ENCODE assay signal across 10 mouse cellular contexts in the genomic region with DNA sequence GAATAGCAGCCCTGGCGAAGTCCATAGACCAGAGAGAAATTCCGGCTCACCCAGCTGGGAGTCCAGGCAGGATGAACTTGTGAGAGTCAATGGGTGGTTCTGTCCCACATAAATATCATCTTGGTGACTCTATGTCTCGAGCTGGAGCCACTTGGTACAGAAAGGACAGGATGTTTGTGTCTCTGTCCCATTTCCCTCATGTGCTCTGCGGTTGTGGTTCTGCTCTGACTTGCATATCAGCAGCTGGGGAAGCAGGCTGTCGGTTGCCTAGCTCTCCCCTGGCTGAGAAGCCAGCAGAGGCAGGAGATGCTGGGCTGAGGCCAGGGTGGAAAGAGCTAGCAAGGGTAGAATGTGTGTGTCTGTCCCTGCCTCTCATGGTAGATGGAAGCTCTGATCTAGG. TPM values are rescaled to one million over a fixed set of nuclear protein-coding genes. Genes with fewer than 3 reads are reported as not detected.
DNase-seq lines count a peak whose midpoint lies in the region; ATAC-seq lines count a peak whose summit lies in the region.
"Had no signal": no experiment of that assay in that cellular context is flagged by ENCODE, and none has a peak within 500 bp of the region (broad histone marks: within the 10 kb centered on the region; RNA-seq: fewer than 3 reads in every experiment).

A gene (minus strand): TSS at position 156 of the 400 bp plus-strand sequence.

- WGBS in midbrain, embryonic 11.5 days: 78% methylated on average over 5 of the region's 5 CpGs

- DNase-seq in 416B (ENCODE audit: low read depth): peak; percentile 94
- peak; percentile 72 to 74 for DNase-seq in B cell, adult 2 months
- DNase-seq in heart, postnatal 4 days: peak; percentile 17
- DNase-seq in urinary bladder, postnatal 36 days (ENCODE audit: low spot score in 2 of 2): no peak
- no peak for DNase-seq in adrenal gland, postnatal 10 days
- DNase-seq in midbrain, embryonic 11.5 days (ENCODE audit: low spot score, missing footprints): no peak

- H3K4me1 ChIP-seq in midbrain, embryonic 11.5 days (ENCODE audit: control insufficient read depth, insufficient read depth, low read length): peaks cover 22% of the 10 kb centered on the region

- no peak within 1 kb of the TSS for H3K4me3 ChIP-seq in midbrain, embryonic 11.5 days (ENCODE audit: low read depth, low read length)
- H3K4me3 ChIP-seq: lung, embryonic 15.5 days had no signal

- H3K27ac ChIP-seq in midbrain, embryonic 11.5 days (ENCODE audit: low read depth, low read length): no peak within 1 kb of the TSS
- H3K27ac ChIP-seq: lung, embryonic 15.5 days had no signal

- no peaks in the 10 kb centered on the region for H3K9me3 ChIP-seq in midbrain, embryonic 11.5 days (ENCODE audit: control insufficient read depth, low read length)
- H3K9me3 ChIP-seq: lung, embryonic 15.5 days had no signal

- peaks cover 14% of the 10 kb centered on the region for H3K27me3 ChIP-seq in midbrain, embryonic 11.5 days (ENCODE audit: control insufficient read depth, insufficient read depth, low read length)

- no peak within 1 kb of the TSS for H3K9ac ChIP-seq in midbrain, embryonic 11.5 days (ENCODE audit: low read length)
- H3K9ac ChIP-seq: lung, embryonic 15.5 days had no signal

- peak; percentile 65 for ATAC-seq in megakaryocyte progenitor cell, adult 5-6 weeks (replicated peaks; ENCODE audit: poor library complexity)
- ATAC-seq in midbrain, embryonic 11.5 days (ENCODE audit: low FRiP score): no peak

- no peaks in the 10 kb centered on the region for H3K36me3 ChIP-seq in midbrain, embryonic 11.5 days (ENCODE audit: control insufficient read depth, insufficient read depth, low read length)
- H3K36me3 ChIP-seq: lung, embryonic 15.5 days had no signal

- H3K4me2 ChIP-seq in midbrain, embryonic 11.5 days: no peak within 1 kb of the TSS
- H3K4me2 ChIP-seq: lung, embryonic 15.5 days had no signal

RNA-seq across cellular contexts. Expression of the gene that starts here (rescaled TPM):
- total RNA-seq in heart, postnatal 4 days (2021): not detected
- total RNA-seq in megakaryocyte progenitor cell, adult 5-6 weeks (2015): 0.32 TPM in 1 of 2 replicates, not detected in the other
- 0.41 and 1.2 TPM in 2 replicates for total RNA-seq in megakaryocyte progenitor cell, adult 5-6 weeks (2017)
- not detected for total RNA-seq in adrenal gland, postnatal 10 days (2021)
- 0.10 TPM in 1 of 2 replicates, not detected in the other for polyA plus RNA-seq in midbrain, embryonic 11.5 days (2014; fragmentation: Nextera tagmentation; extraction: Ambion mirVana)
- polyA plus RNA-seq: brain, embryonic 14.5 days; gonadal fat pad, adult 2 months had no signal

Comparison
In these comparisons a context has a peak if more than half of its experiments do, and no peak if none do; other contexts are left out.
1. Peak in DNase-seq in heart, postnatal 4 days; RNA of the gene not detected or under 1 TPM.
2. DNase-seq: peak in 416B (single experiment) and B cell, adult 2 months (2 of 2); none in urinary bladder, postnatal 36 days (0 of 2), adrenal gland, postnatal 10 days (single experiment) and midbrain, embryonic 11.5 days (single experiment).